Mouse (Mus musculus) kidney, postnatal 0 days (tissue): ENCODE results near the gene Cnnm2. TPM values are rescaled to one million over a fixed set of nuclear protein-coding genes. Genes with fewer than 3 reads are reported as not detected.

Source experiments
- ATAC-seq: fragments of 200-750 bp; cut with Nextera tagmentation; replicated peaks from 2 replicates; pipeline ENCODE4 v1.8.0; 2017; ENCODE audit warnings: low read depth, moderate number of reproducible peaks, moderate TSS enrichment, moderate library complexity; ENCODE audit not compliant: low FRiP score
- DNase-seq: peaks from one replicate; pipeline ENCODE4 v3.0.0-alpha.2; 2016; ENCODE audit warnings: low spot score
- H3K27ac ChIP-seq: fragments of 300-500 bp; sonication (generic); 2 replicates; pipeline ENCODE4 v1.5.1; 2014; ENCODE audit warnings: mild to moderate bottlenecking
- H3K27me3 ChIP-seq: fragments of 300-500 bp; sonication (generic); 2 replicates; pipeline ENCODE4 v1.6.1; 2014; ENCODE audit warnings: low read length, mixed read lengths; ENCODE audit not compliant: insufficient read depth
- H3K36me3 ChIP-seq: fragments of 300-500 bp; sonication (generic); 2 replicates; pipeline ENCODE4 v1.6.1; 2014; ENCODE audit warnings: low read length, mixed read lengths; ENCODE audit not compliant: insufficient read depth
- H3K4me1 ChIP-seq: fragments of 300-500 bp; sonication (generic); replicated peaks from 2 replicates; pipeline ENCODE4 v1.6.1; 2014; ENCODE audit warnings: antibody characterized with exemption, low read length, mixed read lengths; ENCODE audit not compliant: insufficient read depth
- H3K4me2 ChIP-seq: fragments of 300-500 bp; sonication (generic); 2 replicates; pipeline ENCODE4 v1.6.1; 2014; ENCODE audit warnings: mild to moderate bottlenecking, low read length, moderate library complexity, mixed read lengths
- H3K4me3 ChIP-seq: fragments of 300-500 bp; sonication (generic); replicated peaks from 2 replicates; pipeline ENCODE4 v1.5.1; 2014; ENCODE audit warnings: low read depth, low read length
- H3K9ac ChIP-seq: fragments of 300-500 bp; sonication (generic); 2 replicates; pipeline ENCODE4 v1.6.1; 2014; ENCODE audit warnings: low read depth, low read length
- H3K9me3 ChIP-seq: fragments of 300-500 bp; sonication (generic); replicated peaks from 2 replicates; pipeline ENCODE4 v1.6.1; 2016; ENCODE audit warnings: low read length, inconsistent platforms, mixed read lengths
- CTCF ChIP-seq: IDR thresholded peaks from 2 replicates; pipeline ENCODE4 v1.5.1; 2016; ENCODE audit warnings: antibody characterized with exemption, low read depth, mild to moderate bottlenecking, moderate library complexity
- WGBS: fragments of 180-500 bp; shearing (Covaris S2); extraction: QIAGEN DNeasy Blood & Tissue Kit; methylation state at CpG from one replicate; pipeline ENCODE4 v1.1.7; 2014; 5-methylcytosine and 5-hydroxymethylcytosine counted together
- polyA plus RNA-seq: library from polyadenylated mRNA; unstranded; fragments of >200 nt; fragmentation: Nextera tagmentation; extraction: Ambion mirVana; gene quantifications from 2 replicates; pipeline ENCODE4 v1.2.1, GENCODE M21; 2015

Cnnm2 gene
- polyA plus RNA-seq, 1 experiment from 2014 or later = 11.0 TPM

DNA sequence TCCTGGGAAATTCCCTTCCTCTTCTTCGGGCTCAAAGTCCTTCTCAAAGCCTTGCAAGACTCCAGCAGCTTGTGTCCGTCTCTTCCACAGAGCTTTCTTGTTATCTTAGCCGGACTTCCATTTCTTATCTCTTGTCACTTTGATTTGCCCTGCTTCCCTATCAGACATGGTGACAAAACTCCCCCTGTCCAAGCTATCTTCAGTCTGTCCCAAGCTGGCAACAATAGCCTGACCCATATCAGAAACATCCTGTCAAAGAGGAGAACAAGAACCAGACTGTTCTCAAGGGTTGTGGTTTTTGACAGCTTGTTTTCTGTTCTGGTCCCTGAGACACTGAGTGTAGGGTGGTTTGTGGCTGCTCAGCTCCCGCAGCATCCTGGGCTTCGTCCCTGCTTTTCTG, 26.2 kb upstream of the Cnnm2 start:
- TF ChIP-seq CTCF = no peak

DNA sequence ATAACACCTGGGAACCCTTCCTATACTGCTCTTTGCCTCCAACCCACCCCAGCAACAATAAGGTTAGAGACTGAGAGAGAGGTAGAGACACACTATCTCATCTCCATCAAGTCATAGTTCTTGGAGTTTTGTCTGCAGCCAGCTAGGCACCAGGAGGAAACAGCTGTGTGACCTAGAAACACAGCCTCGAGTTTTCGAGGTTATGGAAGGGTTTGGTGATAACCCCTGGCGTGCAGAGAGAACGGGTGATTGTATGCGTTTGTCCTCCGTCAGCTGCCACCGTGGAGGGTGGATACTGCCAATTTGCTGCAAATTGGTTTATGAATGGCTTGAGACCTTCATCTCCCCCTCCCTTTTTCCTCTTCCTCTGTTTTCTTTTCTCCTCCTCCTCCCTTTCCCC, 24.3 kb upstream of the Cnnm2 start:
- Histone ChIP-seq H3K9me3 (no peaks in the 10 kb centered on the region), H3K27me3 (no peaks in the 10 kb centered on the region), H3K4me1 (no peaks in the 10 kb centered on the region), H3K27ac (no peak overlapping the region), H3K36me3 (peaks cover 9% of the 10 kb centered on the region; the same call in 1 of the 2 replicates), H3K4me3 (no peak overlapping the region), H3K4me2 (no peak overlapping the region), H3K9ac (no peak overlapping the region)
- WGBS = 63% methylated on average over 7 of the region's 7 CpGs
- no peak for DNase-seq
- ATAC-seq = no peak
- no peak for TF ChIP-seq CTCF

More for the DNA sequence above, 26.2 kb upstream of the Cnnm2 start:
- peak; percentile 21 for DNase-seq
- Histone ChIP-seq H3K9ac (no peak overlapping the region), H3K4me1 (no peaks in the 10 kb centered on the region), H3K27me3 (no peaks in the 10 kb centered on the region), H3K36me3 (peaks cover 9% of the 10 kb centered on the region; the same call in 1 of the 2 replicates), H3K27ac (no peak overlapping the region), H3K9me3 (no peaks in the 10 kb centered on the region), H3K4me2 (no peak overlapping the region), H3K4me3 (no peak overlapping the region)
- 66% methylated on average over 5 of the region's 5 CpGs for WGBS
- ATAC-seq = no peak

DNA sequence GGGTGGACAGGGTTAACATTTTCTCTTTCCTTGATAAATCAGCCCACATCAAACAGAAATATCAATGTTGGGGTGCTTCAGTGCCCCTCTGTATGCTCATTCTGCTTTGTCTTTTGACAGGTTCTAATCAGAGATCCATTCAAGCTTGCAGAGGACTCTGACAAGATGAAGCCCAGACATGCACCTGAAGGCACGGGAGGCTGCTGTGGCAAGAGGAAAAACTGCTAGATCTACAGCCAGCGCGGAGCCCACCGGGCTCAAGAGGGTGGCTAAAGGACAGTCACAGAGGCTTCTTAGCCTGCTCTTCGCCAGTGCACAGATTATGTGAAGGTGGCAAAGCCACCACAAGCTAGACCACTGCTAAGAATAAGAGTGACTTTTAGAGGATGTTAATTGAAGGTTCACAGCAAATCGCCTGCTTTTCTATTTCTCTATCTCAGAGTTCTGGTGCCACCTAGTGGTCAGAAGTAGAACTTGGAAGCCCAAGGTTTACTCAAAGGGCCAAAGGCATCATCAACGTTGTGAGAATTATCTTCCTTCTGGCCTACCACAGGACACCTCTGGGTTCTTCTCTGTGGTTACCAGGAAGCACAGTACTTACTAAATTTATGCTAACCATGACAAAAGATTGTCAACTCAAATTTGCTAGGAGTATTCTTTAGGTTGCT, 20.9 kb upstream of the Cnnm2 start:
- TF ChIP-seq CTCF = peak; percentile 91
- DNase-seq (peak; percentile 90), ATAC-seq (no peak)
- Histone ChIP-seq H3K4me1 (no peaks in the 10 kb centered on the region), H3K9me3 (no peaks in the 10 kb centered on the region), H3K9ac (no peak overlapping the region), H3K36me3 (no peaks in the 10 kb centered on the region), H3K4me3 (no peak overlapping the region), H3K27me3 (no peaks in the 10 kb centered on the region), H3K4me2 (no peak overlapping the region), H3K27ac (no peak overlapping the region)
- 52% methylated on average over 7 of the region's 7 CpGs for WGBS

DNA sequence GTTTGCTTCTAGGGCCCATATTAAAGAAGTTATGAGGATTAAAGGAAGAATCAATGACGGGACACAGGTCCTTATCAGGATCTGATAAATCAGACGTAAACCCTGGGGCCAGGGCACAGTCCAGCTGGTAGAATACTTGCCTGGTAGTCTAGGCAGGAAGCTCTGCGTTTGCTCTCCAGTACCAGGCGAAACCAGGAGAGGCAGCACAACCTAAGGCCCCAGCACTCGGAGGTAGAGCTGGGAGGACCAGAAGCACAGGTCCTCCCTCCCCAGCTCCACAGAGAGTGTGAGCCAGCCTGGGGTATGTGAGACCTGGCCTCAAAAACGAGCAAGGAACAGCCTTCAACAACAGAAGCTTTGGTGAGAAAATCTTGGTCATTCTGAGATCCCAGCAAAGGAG, 19.8 kb upstream of the Cnnm2 start:
- H3K27me3 ChIP-seq = no peaks in the 10 kb centered on the region
- H3K9ac ChIP-seq = no peak overlapping the region
- no peaks in the 10 kb centered on the region for H3K9me3 ChIP-seq
- no peak for DNase-seq
- no peak for ATAC-seq
- peak; percentile 15; the same call in 1 of the 2 replicates for TF ChIP-seq CTCF
- no peak overlapping the region for H3K4me3 ChIP-seq
- H3K27ac ChIP-seq = no peak overlapping the region
- WGBS = 43% methylated on average over 6 of the region's 6 CpGs
- no peaks in the 10 kb centered on the region for H3K4me1 ChIP-seq
- no peak overlapping the region for H3K4me2 ChIP-seq
- H3K36me3 ChIP-seq = no peaks in the 10 kb centered on the region

DNA sequence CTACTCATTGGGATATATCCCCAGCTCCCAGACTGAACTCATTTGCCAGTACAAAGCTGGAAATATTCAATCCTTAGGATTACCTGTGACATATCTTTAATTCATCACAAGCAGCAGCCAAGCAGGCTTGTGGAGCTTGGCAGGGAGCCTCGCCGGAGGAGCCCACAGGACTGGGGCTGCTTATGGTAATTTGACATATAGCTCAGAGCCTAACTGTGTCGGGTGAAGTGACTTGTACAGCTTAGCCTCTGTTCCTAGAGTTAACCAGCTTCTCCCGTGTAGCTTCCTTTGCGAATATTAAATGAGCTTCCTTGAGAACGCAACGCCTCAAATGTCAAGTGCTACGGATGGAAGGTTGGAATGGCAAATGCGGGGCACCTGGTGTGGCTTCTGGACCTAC, 16.7 kb upstream of the Cnnm2 start:
- DNase-seq = no peak
- H3K36me3 ChIP-seq = no peaks in the 10 kb centered on the region
- H3K27ac ChIP-seq = no peak overlapping the region
- no peak overlapping the region for H3K4me2 ChIP-seq
- H3K9me3 ChIP-seq = no peaks in the 10 kb centered on the region
- H3K27me3 ChIP-seq = no peaks in the 10 kb centered on the region
- WGBS = 63% methylated on average over 9 of the region's 9 CpGs
- no peak overlapping the region for H3K4me3 ChIP-seq
- TF ChIP-seq CTCF = no peak
- no peak for ATAC-seq
- no peak overlapping the region for H3K9ac ChIP-seq
- no peaks in the 10 kb centered on the region for H3K4me1 ChIP-seq

DNA sequence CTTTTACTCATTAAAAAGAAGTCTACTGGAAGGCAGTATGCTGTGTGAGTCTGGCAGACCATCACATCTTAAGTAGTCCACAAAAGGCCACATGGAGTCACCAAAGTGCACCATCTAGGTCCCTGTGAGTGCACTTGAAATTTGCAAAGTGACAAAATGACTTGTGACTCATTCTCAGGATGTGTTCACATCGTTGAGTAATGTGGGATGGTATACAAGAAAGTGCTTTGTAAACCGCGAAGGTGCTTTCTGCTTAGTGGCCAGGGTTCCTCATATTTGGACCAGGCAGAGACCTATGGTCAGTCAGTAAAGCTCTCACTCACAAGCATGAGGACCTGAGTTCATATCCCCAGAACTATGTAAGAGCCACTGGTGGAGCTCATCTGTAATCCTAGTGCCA, 13.6 kb upstream of the Cnnm2 start:
- Histone ChIP-seq H3K36me3 (no peaks in the 10 kb centered on the region), H3K9ac (no peak overlapping the region), H3K4me1 (no peaks in the 10 kb centered on the region), H3K4me2 (no peak overlapping the region), H3K27me3 (no peaks in the 10 kb centered on the region), H3K27ac (no peak overlapping the region), H3K9me3 (no peaks in the 10 kb centered on the region), H3K4me3 (no peak overlapping the region)
- ATAC-seq (no peak), DNase-seq (no peak)
- TF ChIP-seq CTCF = no peak
- WGBS = 86% methylated on average over 3 of the region's 3 CpGs

DNA sequence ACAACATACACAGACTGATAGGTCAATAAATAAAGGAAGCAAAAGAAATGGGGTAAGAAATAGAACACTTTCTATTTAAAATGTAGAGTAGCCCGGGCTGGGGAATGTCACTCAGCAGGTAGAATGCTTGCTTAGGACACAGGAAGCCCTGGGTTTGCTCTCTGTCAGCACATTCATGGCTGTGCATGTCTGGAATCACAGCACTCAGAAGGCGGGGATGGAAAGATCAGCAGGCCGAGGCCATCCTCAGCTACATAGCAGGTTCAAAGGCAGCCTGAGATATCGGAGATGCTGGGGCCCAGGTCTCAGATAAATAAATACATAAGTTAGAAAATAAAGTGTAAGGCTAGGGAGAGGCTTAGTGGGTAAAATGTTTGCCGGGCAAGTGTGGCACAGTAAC, 9.2 kb upstream of the Cnnm2 start:
- DNase-seq (no peak), ATAC-seq (no peak)
- H3K9ac ChIP-seq = no peak overlapping the region
- WGBS = 88% methylated on average over 5 of the region's 5 CpGs
- no peak for TF ChIP-seq CTCF
- no peaks in the 10 kb centered on the region for H3K27me3 ChIP-seq
- H3K9me3 ChIP-seq = no peaks in the 10 kb centered on the region
- no peaks in the 10 kb centered on the region for H3K4me1 ChIP-seq
- H3K27ac ChIP-seq = no peak overlapping the region
- H3K4me3 ChIP-seq = no peak overlapping the region
- H3K36me3 ChIP-seq = no peaks in the 10 kb centered on the region
- H3K4me2 ChIP-seq = no peak overlapping the region
